Mouse (Mus musculus) stomach, embryonic 16.5 days (tissue): Measurements from ENCODE around the gene Bmpr2. TPM values are rescaled to one million over a fixed set of nuclear protein-coding genes. Genes with fewer than 3 reads are reported as not detected.

Source experiments
- ATAC-seq: fragments of 200-750 bp; cut with Nextera tagmentation; 2 replicates; pipeline ENCODE4 v1.8.0; 2017; ENCODE audit warnings: moderate number of reproducible peaks, moderate TSS enrichment; ENCODE audit not compliant: insufficient read depth, low FRiP score
- H3K27ac ChIP-seq: fragments of 300-500 bp; sonication (generic); 2 replicates; pipeline ENCODE4 v1.5.1; 2014; ENCODE audit warnings: low read length
- H3K27me3 ChIP-seq: fragments of 300-500 bp; sonication (generic); 2 replicates; pipeline ENCODE4 v1.6.1; 2014; ENCODE audit warnings: low read length, control low read depth, mixed read lengths; ENCODE audit not compliant: control insufficient read depth, insufficient read depth
- H3K36me3 ChIP-seq: fragments of 300-500 bp; sonication (generic); 2 replicates; pipeline ENCODE4 v1.6.1; 2014; ENCODE audit warnings: low read length; ENCODE audit not compliant: control insufficient read depth, insufficient read depth
- H3K4me1 ChIP-seq: fragments of 300-500 bp; sonication (generic); 2 replicates; pipeline ENCODE4 v1.6.1; 2014; ENCODE audit warnings: low read length, control low read depth, mixed read lengths; ENCODE audit not compliant: control insufficient read depth, insufficient read depth
- H3K4me2 ChIP-seq: fragments of 300-500 bp; sonication (generic); 2 replicates; pipeline ENCODE4 v1.6.1; 2014; ENCODE audit warnings: low read depth, low read length, mixed read lengths
- H3K4me3 ChIP-seq: fragments of 300-500 bp; sonication (generic); replicated peaks from 2 replicates; pipeline ENCODE4 v1.5.1; 2014; ENCODE audit warnings: mild to moderate bottlenecking, low read length
- H3K9ac ChIP-seq: fragments of 300-500 bp; sonication (generic); 2 replicates; pipeline ENCODE4 v1.6.1; 2014; ENCODE audit warnings: low read length
- H3K9me3 ChIP-seq: fragments of 300-500 bp; sonication (generic); replicated peaks from 2 replicates; pipeline ENCODE4 v1.6.1; 2016; ENCODE audit warnings: low read length, control low read depth; ENCODE audit not compliant: control insufficient read depth
- WGBS: fragments of 180-500 bp; shearing (Covaris S2); extraction: QIAGEN DNeasy Blood & Tissue Kit; methylation state at CpG from one replicate; pipeline ENCODE4 v1.1.7; 2014; 5-methylcytosine and 5-hydroxymethylcytosine counted together
- polyA plus RNA-seq: library from polyadenylated mRNA; unstranded; fragments of >200 nt; fragmentation: Nextera tagmentation; extraction: Ambion mirVana; gene quantifications from 2 replicates; pipeline ENCODE4 v1.2.1, GENCODE M21; 2015

Bmpr2 gene
- polyA plus RNA-seq = 7.1 and 7.9 TPM in 2 replicates

- H3K4me1 ChIP-seq = peaks cover 9% of the 10 kb centered on the region; the same call in 1 of the 2 replicates
- H3K4me2 ChIP-seq = peak within 1 kb of the TSS; percentile 90
- peak; percentile 93 for ATAC-seq
- WGBS = under 1% methylated on average over 75 of the region's 75 CpGs
- H3K9me3 ChIP-seq = no peaks in the 10 kb centered on the region
- H3K4me3 ChIP-seq = peak within 1 kb of the TSS; percentile 78
- H3K27ac ChIP-seq = peak within 1 kb of the TSS; percentile 99
- peak within 1 kb of the TSS; percentile 95 for H3K9ac ChIP-seq
- no peaks in the 10 kb centered on the region for H3K36me3 ChIP-seq
- H3K27me3 ChIP-seq = no peaks in the 10 kb centered on the region
Measured at GRCm38 (mm10) chr1:59763164-59763768, at the start of gene Bmpr2. Bmpr2 (plus strand) TSS chr1:59763400.

- Histone ChIP-seq H3K27me3 (no peaks in the 10 kb centered on the region), H3K4me1 (no peaks in the 10 kb centered on the region), H3K4me3 (no peak overlapping the region), H3K9me3 (no peaks in the 10 kb centered on the region), H3K9ac (no peak overlapping the region), H3K27ac (no peak overlapping the region), H3K36me3 (no peaks in the 10 kb centered on the region; the same call in 1 of the 2 replicates), H3K4me2 (no peak overlapping the region)
- WGBS = 43% methylated on average over 4 of the region's 4 CpGs
- no peak for ATAC-seq
Measured at GRCm38 (mm10) chr1:59719900-59720299, 43.3 kb upstream of the Bmpr2 start.

GRCm38 (mm10) chr1:59725661-59726060, 37.5 kb upstream of the Bmpr2 start:
- H3K4me2 ChIP-seq = no peak overlapping the region
- H3K4me1 ChIP-seq = no peaks in the 10 kb centered on the region
- H3K36me3 ChIP-seq = no peaks in the 10 kb centered on the region
- no peaks in the 10 kb centered on the region for H3K27me3 ChIP-seq
- H3K27ac ChIP-seq = no peak overlapping the region; the same call in 1 of the 2 replicates
- no peaks in the 10 kb centered on the region for H3K9me3 ChIP-seq
- H3K4me3 ChIP-seq = no peak overlapping the region
- no peak overlapping the region for H3K9ac ChIP-seq
- 58% methylated on average over 4 of the region's 4 CpGs for WGBS
- no peak for ATAC-seq

GRCm38 (mm10) chr1:59730106-59730505, 33.1 kb upstream of the Bmpr2 start:
- no peak for ATAC-seq
- H3K36me3 ChIP-seq = no peaks in the 10 kb centered on the region
- H3K9ac ChIP-seq = no peak overlapping the region
- H3K27me3 ChIP-seq = no peaks in the 10 kb centered on the region
- WGBS = 82% methylated on average over 8 of the region's 8 CpGs
- no peak overlapping the region for H3K27ac ChIP-seq
- H3K4me1 ChIP-seq = no peaks in the 10 kb centered on the region
- no peak overlapping the region for H3K4me2 ChIP-seq
- no peaks in the 10 kb centered on the region for H3K9me3 ChIP-seq
- no peak overlapping the region for H3K4me3 ChIP-seq

- no peak overlapping the region for H3K27ac ChIP-seq
- no peaks in the 10 kb centered on the region for H3K27me3 ChIP-seq
- ATAC-seq = no peak
Measured at GRCm38 (mm10) chr1:59730737-59731136, 32.5 kb upstream of the Bmpr2 start.

GRCm38 (mm10) chr1:59734076-59734475, 29.1 kb upstream of the Bmpr2 start:
- no peak for ATAC-seq
- no peak overlapping the region for H3K4me3 ChIP-seq

More at GRCm38 (mm10) chr1:59730737-59731136, 32.5 kb upstream of the Bmpr2 start:
- Histone ChIP-seq H3K9me3 (no peaks in the 10 kb centered on the region), H3K9ac (no peak overlapping the region), H3K36me3 (no peaks in the 10 kb centered on the region), H3K4me2 (no peak overlapping the region), H3K4me3 (no peak overlapping the region), H3K4me1 (no peaks in the 10 kb centered on the region)
- WGBS = 84% methylated on average over 4 of the region's 4 CpGs

GRCm38 (mm10) chr1:59738768-59739414, 24.3 kb upstream of the Bmpr2 start:
- Histone ChIP-seq H3K4me2 (no peak overlapping the region), H3K9ac (no peak overlapping the region), H3K27me3 (no peaks in the 10 kb centered on the region), H3K36me3 (no peaks in the 10 kb centered on the region), H3K4me1 (no peaks in the 10 kb centered on the region), H3K27ac (no peak overlapping the region), H3K4me3 (no peak overlapping the region), H3K9me3 (no peaks in the 10 kb centered on the region)
- ATAC-seq = no peak
- WGBS = 55% methylated on average over 6 of the region's 6 CpGs

More at GRCm38 (mm10) chr1:59734076-59734475, 29.1 kb upstream of the Bmpr2 start:
- Histone ChIP-seq H3K4me2 (no peak overlapping the region), H3K27me3 (no peaks in the 10 kb centered on the region), H3K9me3 (no peaks in the 10 kb centered on the region), H3K9ac (no peak overlapping the region), H3K36me3 (no peaks in the 10 kb centered on the region), H3K4me1 (no peaks in the 10 kb centered on the region), H3K27ac (no peak overlapping the region)
- 52% methylated on average over 6 of the region's 6 CpGs for WGBS

GRCm38 (mm10) chr1:59739577-59740354, 23.4 kb upstream of the Bmpr2 start:
- Histone ChIP-seq H3K27me3 (no peaks in the 10 kb centered on the region), H3K4me2 (no peak overlapping the region), H3K4me1 (no peaks in the 10 kb centered on the region), H3K27ac (no peak overlapping the region), H3K9me3 (no peaks in the 10 kb centered on the region), H3K36me3 (no peaks in the 10 kb centered on the region), H3K4me3 (no peak overlapping the region), H3K9ac (0 out of 2 replicates have a peak overlapping the region, but pooled peaks have one; percentile 29)
- ATAC-seq = no peak
- WGBS = 57% methylated on average over 17 of the region's 17 CpGs

- Histone ChIP-seq H3K9ac (no peak overlapping the region), H3K4me3 (no peak overlapping the region), H3K4me1 (no peaks in the 10 kb centered on the region), H3K27ac (no peak overlapping the region), H3K9me3 (no peaks in the 10 kb centered on the region), H3K27me3 (no peaks in the 10 kb centered on the region), H3K36me3 (no peaks in the 10 kb centered on the region), H3K4me2 (no peak overlapping the region)
- ATAC-seq = no peak
- WGBS = 65% methylated on average over 2 of the region's 2 CpGs
Measured at GRCm38 (mm10) chr1:59749047-59749446, 14.2 kb upstream of the Bmpr2 start.
